In the genomic region with DNA sequence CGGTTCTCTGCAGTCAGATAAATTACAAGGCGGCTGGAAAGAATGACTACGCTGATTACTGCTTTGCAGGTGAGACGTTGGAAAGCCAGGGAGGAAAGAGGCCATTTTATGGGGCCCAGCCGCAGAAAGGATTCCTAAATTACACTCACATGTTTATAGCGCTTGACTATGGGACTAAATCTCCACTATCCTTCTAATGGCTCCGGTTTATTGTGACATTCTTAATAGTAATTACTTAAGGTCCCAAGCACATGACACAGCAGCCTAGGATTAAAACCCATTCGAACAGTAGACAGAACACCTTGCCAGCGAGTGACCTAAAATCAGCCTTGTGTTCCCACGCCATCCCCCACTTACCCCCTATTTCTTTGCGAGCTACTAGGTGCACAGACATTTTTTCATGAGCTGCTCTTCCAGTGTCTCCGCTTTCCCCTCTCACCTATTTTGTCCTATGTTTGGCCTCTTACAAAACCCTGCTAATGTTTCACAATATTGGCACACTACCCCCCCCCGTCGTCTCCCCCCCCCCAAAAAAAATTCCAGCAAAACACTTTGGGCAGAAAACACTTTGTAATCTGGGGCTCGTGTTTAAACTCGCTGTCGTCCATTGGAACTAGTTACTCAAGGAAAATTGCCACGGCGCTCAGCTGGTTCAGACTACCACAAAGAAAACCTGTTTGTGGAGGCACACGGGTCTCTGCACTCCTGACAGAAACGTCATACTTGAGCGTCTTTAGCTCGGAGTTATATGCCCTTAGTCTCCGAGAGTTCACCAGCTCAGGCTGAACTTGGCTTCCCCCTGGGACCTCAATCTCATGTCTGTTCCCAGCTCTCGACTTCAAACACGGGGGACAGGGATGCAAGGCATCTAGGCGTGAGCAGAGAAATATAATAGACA, we compare ENCODE assay signal across 8 mouse cellular contexts.
A peak's percentile ranks its signal among the peaks of the same experiment; 100 is the strongest.
DNase-seq lines count a peak whose midpoint lies in the region; ATAC-seq lines count a peak whose summit lies in the region.

No protein-coding gene starts in this region.

- WGBS in heart, embryonic 13.5 days = 53% methylated on average over 27 of the region's 27 CpGs
- 26% methylated on average over 27 of the region's 27 CpGs for WGBS in forebrain, embryonic 10.5 days

- peak overlapping the region; percentile 32 for H3K4me3 ChIP-seq in heart, embryonic 13.5 days
- peak overlapping the region; percentile 37 for H3K4me3 ChIP-seq in forebrain, embryonic 10.5 days

- no peak for ATAC-seq in heart, embryonic 13.5 days (ENCODE audit: extremely low read depth, insufficient number of reproducible peaks, low FRiP score, low TSS enrichment)

- no peak overlapping the region for H3K9ac ChIP-seq in heart, embryonic 13.5 days

- no peaks in the 10 kb centered on the region for H3K36me3 ChIP-seq in heart, embryonic 13.5 days
- H3K36me3 ChIP-seq in forebrain, embryonic 10.5 days (replicated peaks) = no peaks in the 10 kb centered on the region

- H3K27me3 ChIP-seq in heart, embryonic 13.5 days (replicated peaks) = no peaks in the 10 kb centered on the region
- peaks cover 68% of the 10 kb centered on the region for H3K27me3 ChIP-seq in forebrain, embryonic 10.5 days (ENCODE audit: poor library complexity, severe bottlenecking)

- peak overlapping the region; percentile 58 for H3K4me2 ChIP-seq in heart, embryonic 13.5 days

- no peaks in the 10 kb centered on the region for H3K9me3 ChIP-seq in heart, embryonic 13.5 days
- H3K9me3 ChIP-seq in forebrain, embryonic 10.5 days = no peaks in the 10 kb centered on the region

- DNase-seq in heart, adult 9 months (ENCODE audit: low spot score in 2 of 2) = no peak
- no peak for DNase-seq in forebrain, embryonic 10.5 days (ENCODE audit: extremely low spot score, low spot score)
- DNase-seq in kidney, adult 8-10 months = peak; percentile 5 to 6
- peak; percentile 41 for DNase-seq in mesoderm, embryonic 11.5 days (ENCODE audit: low read depth, low spot score)
- no peak for DNase-seq in thymus, postnatal 36 days
- no peak for DNase-seq in right cerebral cortex, postnatal 10 days (ENCODE audit: low spot score in 2 of 2)
- DNase-seq in cerebellum, postnatal 4 days (ENCODE audit: low spot score in 2 of 2) = no peak

- no peak overlapping the region for H3K27ac ChIP-seq in heart, embryonic 13.5 days (replicated peaks)
- H3K27ac ChIP-seq in forebrain, embryonic 10.5 days = 0 out of 2 replicates have a peak overlapping the region, but pooled peaks have one; percentile 44

- H3K4me1 ChIP-seq in heart, embryonic 13.5 days = peaks cover 50% of the 10 kb centered on the region
- H3K4me1 ChIP-seq in forebrain, embryonic 10.5 days = peaks cover 78% of the 10 kb centered on the region

Comparison
In these comparisons a context has a peak if more than half of its experiments do, and no peak if none do; other contexts are left out.
1. DNase-seq: peak in kidney, adult 8-10 months (2 of 2) and mesoderm, embryonic 11.5 days (single experiment); none in heart, adult 9 months (0 of 2), forebrain, embryonic 10.5 days (single experiment), thymus, postnatal 36 days (0 of 2), right cerebral cortex, postnatal 10 days (0 of 2) and cerebellum, postnatal 4 days (0 of 2).